Mouse (Mus musculus) c-Kit-negative CD71-positive TER-119-positive erythroid progenitor cells, embryonic 14.5 days (primary cell): Measurements from ENCODE around the gene Tdp2.

ENCODE experiments used
- DNase-seq: peaks from one replicate; pipeline ENCODE4 v3.0.0-alpha.2; 2013; ENCODE audit warnings: low read depth, low spot score

Tdp2 gene

GRCm38 (mm10) chr13:24831353-24832130 is at the start of gene Tdp2, which contains the start of gene Acot13:
TSS of gene Tdp2 (plus strand) at chr13:24831679.
TSS of gene Acot13 (minus strand) at chr13:24831540.
- DNase-seq = peak; percentile 94

- no peak for DNase-seq
Observed at GRCm38 (mm10) chr13:24781916-24782315, 49.6 kb upstream of the Tdp2 start.

GRCm38 (mm10) chr13:24786014-24786490 is 45.4 kb upstream of the Tdp2 start:
- DNase-seq = no peak

- no peak for DNase-seq
Observed at GRCm38 (mm10) chr13:24787477-24787876, 44.0 kb upstream of the Tdp2 start.

- DNase-seq = no peak
Observed at GRCm38 (mm10) chr13:24791349-24791748, 40.1 kb upstream of the Tdp2 start.

GRCm38 (mm10) chr13:24792411-24793045 is 39.0 kb upstream of the Tdp2 start:
- DNase-seq = no peak

DNA sequence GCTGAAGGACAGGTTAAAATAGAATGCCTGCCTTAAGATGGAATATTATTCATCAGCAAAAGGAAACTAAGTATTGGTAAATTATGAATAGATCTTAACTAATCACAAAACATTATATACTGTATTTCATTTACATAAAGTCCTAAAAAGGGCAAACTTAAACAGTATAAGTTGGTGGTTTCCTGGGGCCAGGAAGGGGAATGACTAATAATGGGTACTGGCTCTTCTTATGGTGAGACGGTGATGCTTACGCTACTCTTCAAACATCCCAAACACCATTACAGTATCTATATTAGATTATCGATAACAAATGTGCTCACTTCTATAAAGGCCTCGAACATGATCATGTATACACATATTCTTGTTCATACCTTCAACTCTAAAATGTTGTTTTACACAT is 32.8 kb upstream of the Tdp2 start:
- no peak for DNase-seq

DNA sequence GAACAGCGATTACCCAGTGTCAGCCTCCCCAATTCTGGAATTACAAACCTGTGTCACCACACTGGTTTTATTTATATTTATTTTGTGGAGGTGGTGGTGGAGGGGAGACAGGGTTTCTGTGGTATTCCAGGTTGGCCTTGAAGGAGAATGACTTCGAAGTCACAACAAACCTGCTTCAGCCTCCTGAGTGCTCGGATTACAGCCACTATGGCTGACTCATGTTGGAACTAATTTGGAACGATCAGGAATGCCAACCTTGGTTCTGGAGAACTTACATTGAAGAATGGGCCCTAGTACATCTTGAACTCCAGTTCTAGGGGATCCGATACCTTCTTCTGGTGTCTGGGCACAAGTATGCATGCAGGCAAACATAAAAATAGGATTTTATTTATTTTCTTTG is 32.1 kb upstream of the Tdp2 start:
- DNase-seq = no peak

DNA sequence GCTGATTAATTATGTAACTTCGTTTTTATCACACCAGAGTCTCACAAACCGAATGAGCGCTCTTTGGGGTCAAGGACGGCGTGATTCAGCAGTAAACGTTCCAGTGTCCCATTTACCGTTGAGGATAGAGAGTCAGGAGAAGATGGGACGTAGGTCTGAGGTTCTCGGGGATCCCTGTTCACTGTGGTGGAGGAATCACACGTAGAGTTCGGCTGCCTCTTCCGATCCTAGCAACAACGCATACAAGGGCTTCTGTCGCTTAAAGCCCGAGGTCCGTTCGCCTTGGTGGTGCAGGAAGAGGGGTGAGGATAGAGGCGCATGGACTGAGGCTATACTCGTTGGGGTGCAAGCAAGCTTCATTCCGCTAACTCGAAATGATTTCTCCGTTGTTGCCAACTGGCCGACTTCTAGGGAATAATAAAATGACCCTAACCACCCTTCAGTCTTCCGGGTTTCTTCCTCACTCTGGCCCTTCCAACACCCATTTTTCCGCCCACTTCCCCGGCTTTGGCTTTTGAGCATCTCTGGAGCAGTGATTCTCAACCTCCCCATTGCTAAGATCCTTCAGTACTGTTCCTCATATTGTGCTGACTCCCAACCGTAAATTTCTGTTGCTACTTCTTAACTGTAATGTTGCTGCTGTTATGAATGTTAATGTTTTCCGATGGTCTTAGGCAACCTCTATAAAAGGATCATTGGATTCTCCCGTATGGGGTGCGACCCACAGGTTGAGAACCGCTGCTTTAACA is 31.4 kb upstream of the Tdp2 start:
- peak; percentile 68 for DNase-seq

DNA sequence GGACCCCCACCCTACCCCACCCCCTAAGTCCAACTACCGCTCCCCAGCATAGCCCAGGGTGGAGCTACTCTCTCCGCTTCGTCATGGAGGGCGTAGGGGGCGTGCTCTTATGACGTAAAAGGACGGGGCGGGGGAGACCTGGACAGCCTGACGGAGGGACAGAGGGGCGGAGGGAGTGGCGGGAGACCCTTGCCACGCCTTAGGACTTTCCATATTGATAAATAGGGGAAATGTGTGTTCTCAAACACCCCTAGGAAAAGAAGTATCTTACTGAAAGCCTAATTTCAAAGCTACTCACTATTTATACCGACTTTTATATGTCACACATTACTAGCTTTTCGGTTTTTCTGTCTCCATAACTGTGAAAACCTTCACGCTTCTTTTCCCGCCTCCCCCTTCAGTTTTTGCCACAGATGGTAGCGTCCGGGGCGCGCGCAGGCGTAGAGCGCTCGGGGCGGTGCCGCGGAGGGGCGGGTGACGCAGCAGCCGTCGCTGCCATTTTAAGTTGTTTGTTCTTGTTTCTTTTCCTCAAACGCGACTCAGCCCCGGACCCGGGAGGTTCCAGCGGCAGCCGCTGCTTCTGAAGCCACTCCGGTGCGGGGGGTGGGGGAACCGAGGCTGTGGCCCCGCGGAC is 30.7 kb upstream of the Tdp2 start:
- DNase-seq = peak; percentile 95

- peak; percentile 42 for DNase-seq
Observed at GRCm38 (mm10) chr13:24801308-24801921, 30.1 kb upstream of the Tdp2 start, which contains the start of gene BC005537. TSS of gene BC005537 (plus strand) at chr13:24801657.

DNA sequence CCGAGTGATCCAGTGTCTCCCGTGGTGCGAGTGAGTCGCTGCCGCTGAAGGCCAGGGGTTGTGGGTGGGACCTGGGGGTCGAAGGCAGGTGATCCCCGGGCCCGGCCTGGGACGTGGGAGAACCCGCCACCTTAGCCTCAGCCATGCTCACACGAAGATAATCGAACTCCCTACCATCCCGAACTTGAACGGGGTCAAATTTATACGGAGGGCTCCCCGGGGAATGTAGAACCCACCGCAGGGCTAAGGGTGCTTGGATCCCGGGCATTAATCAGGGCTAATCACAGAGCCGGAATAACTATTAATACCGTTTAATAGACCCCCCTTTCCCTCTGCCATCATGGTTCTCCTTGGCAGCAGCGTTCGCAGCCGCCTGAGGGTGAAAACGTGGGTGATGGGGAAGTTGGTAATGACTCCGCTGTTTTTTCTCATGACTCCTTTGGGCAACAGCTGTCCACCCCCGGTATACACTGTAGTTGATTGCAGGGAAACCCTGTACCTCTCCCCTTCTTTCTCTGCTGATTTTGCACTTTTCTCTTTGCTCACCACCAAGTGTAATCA is 29.3 kb upstream of the Tdp2 start:
- peak; percentile 62 for DNase-seq

GRCm38 (mm10) chr13:24803196-24803595 is 28.3 kb upstream of the Tdp2 start:
- no peak for DNase-seq

DNA sequence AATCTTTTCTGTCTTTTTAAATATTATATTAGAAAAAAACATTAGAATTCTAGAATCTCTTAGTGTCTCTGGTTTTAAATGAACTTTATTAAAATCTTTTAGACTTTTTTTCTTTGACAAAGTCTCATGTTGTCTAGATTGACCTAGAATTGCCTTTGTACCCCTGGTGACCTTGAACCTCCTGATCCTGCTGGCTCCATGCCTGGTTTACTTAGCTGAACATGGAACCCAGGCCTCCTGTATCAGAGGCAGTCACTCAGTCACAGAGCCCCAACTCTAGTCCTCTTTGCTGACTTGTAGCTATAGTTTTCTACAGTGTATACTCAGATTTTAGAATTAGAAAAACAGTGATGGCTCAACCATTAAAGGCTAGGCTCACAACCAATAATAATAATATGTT is 25.4 kb upstream of the Tdp2 start:
- no peak for DNase-seq

GRCm38 (mm10) chr13:24812521-24812920 is 19.0 kb upstream of the Tdp2 start:
- DNase-seq = no peak

GRCm38 (mm10) chr13:24814616-24815015 is 16.9 kb upstream of the Tdp2 start:
- DNase-seq = no peak

DNA sequence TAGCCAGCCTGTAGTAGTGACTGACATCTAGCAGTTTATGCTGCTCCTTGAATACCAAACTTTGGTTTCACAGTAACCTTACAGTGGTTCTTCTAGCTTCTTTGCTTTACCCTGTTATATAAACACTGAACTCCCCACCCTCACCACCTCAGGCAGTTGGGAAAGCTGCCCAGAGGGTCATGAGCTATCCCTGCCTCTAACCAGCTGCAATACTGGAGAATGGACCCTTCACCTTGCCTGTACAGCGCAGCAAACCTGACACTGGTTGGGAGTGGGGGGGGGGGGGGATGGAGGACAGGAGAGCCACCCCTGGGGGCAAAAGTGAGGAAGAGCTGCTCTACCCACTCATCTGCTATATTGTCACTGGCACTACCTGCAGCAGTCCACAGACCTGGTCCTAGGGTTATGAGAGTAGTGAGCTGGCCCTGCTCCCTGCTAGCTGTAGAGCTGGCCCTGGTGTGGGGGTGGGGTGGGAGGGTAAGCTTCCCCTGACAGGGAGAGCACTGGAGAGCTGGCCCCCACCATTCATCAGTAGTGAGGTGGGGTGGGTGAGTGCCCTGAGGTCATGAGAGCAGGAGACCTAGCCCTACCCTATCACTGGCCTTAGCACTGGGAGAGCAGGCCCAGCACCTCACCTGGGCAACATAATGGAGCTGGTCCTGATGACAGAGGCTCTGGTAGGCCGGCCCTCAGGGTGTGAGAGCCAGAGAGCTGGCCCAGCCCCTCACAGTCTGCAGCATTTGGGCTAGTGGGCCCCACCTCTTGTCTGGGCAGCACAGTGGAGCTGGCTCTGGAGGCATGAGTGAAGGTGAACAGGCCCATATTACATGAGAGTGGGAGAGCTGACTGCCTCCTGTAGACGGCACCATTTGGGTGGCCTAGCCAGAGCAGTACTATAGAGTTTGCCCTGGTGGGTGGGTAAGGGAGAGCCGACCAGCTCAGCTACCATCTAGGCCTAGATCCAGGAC is 15.1 kb upstream of the Tdp2 start:
- DNase-seq = no peak

- DNase-seq = no peak
Observed at GRCm38 (mm10) chr13:24819931-24820330, 11.5 kb upstream of the Tdp2 start.

GRCm38 (mm10) chr13:24822663-24823343 is 8.7 kb upstream of the Tdp2 start:
- DNase-seq = no peak
